Mouse (Mus musculus): ENCODE measurements around the gene Cacnb4. TPM values are rescaled to one million over a fixed set of nuclear protein-coding genes. Genes with fewer than 3 reads are reported as not detected.

Cacnb4 gene
- total and polyA plus RNA-seq, 3 experiments = not detected

DNA sequence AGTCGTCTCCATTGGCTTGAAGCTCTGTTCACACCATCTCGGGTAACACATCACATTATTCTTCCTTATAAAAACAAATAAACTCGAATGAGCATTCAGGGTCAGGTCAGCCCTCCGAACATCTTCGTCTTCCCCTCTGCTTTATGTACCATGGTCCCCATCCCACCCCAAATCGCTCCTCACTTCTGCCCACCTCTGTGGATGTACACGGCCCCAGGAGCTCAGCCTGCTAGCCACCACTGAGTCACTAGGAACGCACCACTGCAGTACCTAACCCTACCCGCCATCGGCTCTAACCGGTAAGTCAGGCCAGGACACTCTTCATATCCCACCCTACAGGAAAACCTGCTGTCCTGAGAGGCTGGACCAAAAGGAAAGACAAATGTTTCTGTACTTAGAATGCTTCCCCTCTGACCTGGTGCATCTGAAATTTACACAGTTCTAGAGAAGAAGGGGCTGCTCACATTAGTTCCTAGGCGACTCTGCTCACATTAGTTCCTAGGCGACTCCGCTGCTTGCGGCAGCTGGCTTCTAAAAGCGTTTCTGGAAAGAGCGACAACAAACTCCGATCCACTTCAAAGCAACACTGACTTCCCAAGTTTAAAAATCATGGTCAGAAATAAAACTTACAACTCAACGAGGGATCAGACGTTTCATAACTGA lies 120.2 kb downstream of the Cacnb4 start:
- Histone ChIP-seq H3K9ac (ENCODE audit: control insufficient read depth, low read depth, low read length, poor library complexity, severe bottlenecking) (no peak overlapping the region), H3K36me3 (ENCODE audit: control insufficient read depth in 1 of 2, insufficient read depth in 2 of 2, low read length in 2 of 2) (no peaks in the 10 kb centered on the region), H3K4me3 (ENCODE audit: control insufficient read depth in 1 of 2, insufficient read depth in 1 of 2, low read depth in 2 of 2, low read length in 2 of 2) (no peak overlapping the region), H3K27me3 (ENCODE audit: control insufficient read depth in 1 of 2, insufficient read depth in 2 of 2, low read length in 2 of 2) (no peaks in the 10 kb centered on the region), H3K4me1 (ENCODE audit: control insufficient read depth in 1 of 2, insufficient read depth in 2 of 2, low read length in 2 of 2) (no peaks in the 10 kb centered on the region), H3K27ac (ENCODE audit: control insufficient read depth, low read depth, low read length) (no peak overlapping the region), H3K79me2 (ENCODE audit: control insufficient read depth, insufficient read depth, low read length, poor library complexity) (no peaks in the 10 kb centered on the region), H3K9me3 (replicated peaks; ENCODE audit: insufficient read depth, low read length) (no peaks in the 10 kb centered on the region)
- DNase-seq (ENCODE audit: low read depth, low spot score) = no peak
- TF ChIP-seq EP300 (IDR thresholded peaks at IDR 0.05; ENCODE audit: low read depth in 1 of 2, low read length in 2 of 2) (no peak), MEF2A (IDR thresholded peaks at IDR 0.05; ENCODE audit: extremely low read depth, insufficient replicate concordance, low read depth, low read length, poor library complexity, severe bottlenecking) (no peak), POLR2AphosphoS5 (IDR thresholded peaks at IDR 0.05; ENCODE audit: borderline replicate concordance, low read depth, low read length) (no peak), ZC3H11A (IDR thresholded peaks at IDR 0.05; ENCODE audit: low read depth, low read length) (no peak), E2F4 (IDR thresholded peaks at IDR 0.05; ENCODE audit: borderline replicate concordance, low read depth, low read length) (no peak), UBTF (IDR thresholded peaks at IDR 0.05; ENCODE audit: borderline replicate concordance, insufficient read depth, low read depth, low read length) (no peak), POLR2AphosphoS2 (IDR thresholded peaks at IDR 0.05; ENCODE audit: low read length) (no peak), SMC3 (IDR thresholded peaks at IDR 0.05; ENCODE audit: low read depth, low read length) (no peak), RAD21 (IDR thresholded peaks at IDR 0.05; ENCODE audit: low read depth, low read length) (no peak), BHLHE40 (IDR thresholded peaks at IDR 0.05; ENCODE audit: borderline replicate concordance, low read depth, low read length) (no peak), MAFK (IDR thresholded peaks at IDR 0.05; ENCODE audit: borderline replicate concordance, low read depth, low read length) (no peak), ETS1 (IDR thresholded peaks at IDR 0.05; ENCODE audit: low read depth, low read length) (no peak), USF1 (IDR thresholded peaks at IDR 0.05; ENCODE audit: low read depth, low read length) (no peak), TAL1 (IDR thresholded peaks at IDR 0.05; ENCODE audit: low read length) (no peak), NRF1 (IDR thresholded peaks at IDR 0.05; ENCODE audit: insufficient read depth, low read depth, low read length, poor library complexity, severe bottlenecking) (no peak), RCOR1 (IDR thresholded peaks at IDR 0.05; ENCODE audit: low read depth, low read length) (no peak), MYB (IDR thresholded peaks at IDR 0.05; ENCODE audit: low read depth, low read length) (no peak), CHD1 (IDR thresholded peaks at IDR 0.05; ENCODE audit: low read depth, low read length) (no peak), ZNF384 (IDR thresholded peaks at IDR 0.05; ENCODE audit: low read depth, low read length) (no peak), ELF1 (IDR thresholded peaks at IDR 0.05; ENCODE audit: low read depth, low read length) (no peak)

All from MEL (cell line).